Mouse (Mus musculus) layer of hippocampus, postnatal 14 days (tissue): ENCODE results near the gene Zfp619. TPM values are rescaled to one million over a fixed set of nuclear protein-coding genes. Genes with fewer than 3 reads are reported as not detected.
A peak's percentile ranks its signal among the peaks of the same experiment; 100 is the strongest.
"Not testable (repeated sequence)": the region's sequence is repeated elsewhere in the genome, so short reads cannot be mapped to it uniquely, and the experiment has no call there.

Experiments used
- DNase-seq, 2 experiments: peaks; one replicate each; pipeline ENCODE4 v3.0.0; 2021 to 2022; ENCODE audit warnings: low spot score in 2 of 2, mixed read lengths in 1 of 2
- long read RNA-seq, 2 experiments: library from polyadenylated mRNA; stranded (forward); transcript quantifications; one replicate each; pipeline ENCODE4 v2.0.0; 2021
- total RNA-seq, 2 experiments: library from RNA; stranded (reverse); gene quantifications; 2 replicates each; pipeline ENCODE4 v1.2.3; 2021

Gene Zfp619
- total RNA-seq = 1 to 10 TPM; 3.7 to 4.0 TPM
- long read RNA-seq, experiment 1, full-length matches to known transcripts = 1 of 1 reads
- long read RNA-seq, experiment 1, partial matches to known transcripts = 0 of 1 reads
- long read RNA-seq, experiment 1, other reads (novel, unspliced or antisense) = 0 of 1 reads
- long read RNA-seq, experiment 2, full-length matches to known transcripts = 1 of 1 reads
- long read RNA-seq, experiment 2, partial matches to known transcripts = 0 of 1 reads
- long read RNA-seq, experiment 2, other reads (novel, unspliced or antisense) = 0 of 1 reads

- peak; percentile 94 to 98 for DNase-seq
These were observed at the start of gene Zfp619 for GRCm38 (mm10) chr7:39517616-39518177. TSS of gene Zfp619 (plus strand) at chr7:39517766.

GRCm38 (mm10) chr7:39479013-39479412 lies 38.6 kb upstream of the Zfp619 start:
- DNase-seq = no peak

GRCm38 (mm10) chr7:39484384-39484783 lies 33.2 kb upstream of the Zfp619 start:
- no peak for DNase-seq

GRCm38 (mm10) chr7:39487159-39487853 lies 30.3 kb upstream of the Zfp619 start:
- peak; percentile 14 to 25 for DNase-seq

DNA sequence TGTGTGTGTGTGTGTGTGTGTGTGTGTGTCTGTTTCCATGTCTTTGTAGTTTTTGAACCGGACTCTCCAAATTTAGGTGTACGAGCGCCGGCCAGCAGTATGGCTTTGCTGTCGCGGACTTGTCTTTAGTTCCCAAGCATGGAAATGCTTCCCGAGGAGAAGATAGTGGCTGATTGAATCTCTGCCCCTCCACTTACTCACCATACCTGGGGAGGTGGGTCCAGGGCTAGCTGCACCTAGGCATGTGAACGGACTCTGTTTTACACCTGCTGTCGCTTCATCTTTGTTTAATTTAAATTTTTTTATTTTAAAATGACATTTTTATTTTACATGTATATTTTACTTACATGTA lies 29.7 kb upstream of the Zfp619 start:
- no peak for DNase-seq

DNA sequence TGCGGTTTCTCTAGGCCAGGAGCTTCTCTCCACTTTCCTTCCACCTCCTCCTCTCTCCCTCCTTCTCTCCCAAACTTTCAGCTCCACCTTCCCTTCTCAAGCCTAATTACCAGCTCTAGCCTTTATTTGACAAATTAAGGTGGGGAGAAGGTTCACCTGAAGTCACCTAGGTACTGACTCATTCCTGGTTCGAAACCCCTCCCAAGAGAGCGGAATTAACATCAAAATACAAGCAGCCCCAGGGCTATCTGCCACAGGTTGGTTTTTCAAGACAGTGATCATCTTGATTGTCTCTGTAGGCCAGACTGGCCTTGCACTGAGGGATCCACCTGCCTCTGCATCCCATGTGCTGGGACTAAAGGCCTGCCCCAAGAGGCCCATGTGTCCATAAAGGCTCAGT lies 22.9 kb upstream of the Zfp619 start:
- no peak for DNase-seq

DNA sequence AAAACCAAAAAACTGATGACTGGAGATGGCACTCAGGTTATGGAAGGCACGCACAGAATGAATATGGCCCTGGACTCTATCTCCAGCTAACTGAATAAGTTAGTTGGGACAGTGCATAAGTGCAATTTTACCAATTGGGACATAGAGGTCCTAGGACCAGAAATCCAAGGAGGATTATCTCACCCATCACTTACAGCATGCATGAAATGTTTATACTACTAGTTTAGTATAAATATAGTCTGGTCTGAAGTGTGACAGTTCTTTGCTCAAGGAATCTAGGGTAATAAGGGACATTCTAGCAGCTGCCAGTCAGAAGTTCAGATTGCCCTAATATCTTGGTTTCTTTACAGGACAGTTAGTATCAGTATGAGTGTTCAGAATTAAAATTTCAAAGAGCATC lies 13.5 kb upstream of the Zfp619 start:
- DNase-seq = no peak

DNA sequence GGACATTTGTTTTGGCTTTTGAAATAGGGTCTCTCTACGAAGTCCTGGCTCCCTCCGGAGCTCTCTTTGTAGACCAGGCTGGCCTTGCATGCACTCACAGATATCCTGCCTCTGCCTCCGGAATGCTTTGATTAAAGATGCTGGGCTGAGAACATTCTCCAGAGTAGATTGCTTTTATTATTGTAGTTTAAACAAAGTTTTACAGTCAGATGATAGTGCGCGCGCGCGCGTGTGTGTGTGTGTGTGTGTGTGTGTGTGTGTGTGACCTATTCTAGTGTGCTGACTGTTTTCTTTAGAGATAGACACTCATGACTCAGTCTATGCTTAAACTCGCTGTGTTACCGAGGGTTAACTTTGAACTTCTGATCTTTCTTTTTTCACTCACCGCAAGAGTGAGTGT lies 796 bp downstream of the Zfp619 start:
- peak; percentile 3 to 8 for DNase-seq

GRCm38 (mm10) chr7:39523703-39524424 lies 6.3 kb downstream of the Zfp619 start:
- no peak for DNase-seq

DNA sequence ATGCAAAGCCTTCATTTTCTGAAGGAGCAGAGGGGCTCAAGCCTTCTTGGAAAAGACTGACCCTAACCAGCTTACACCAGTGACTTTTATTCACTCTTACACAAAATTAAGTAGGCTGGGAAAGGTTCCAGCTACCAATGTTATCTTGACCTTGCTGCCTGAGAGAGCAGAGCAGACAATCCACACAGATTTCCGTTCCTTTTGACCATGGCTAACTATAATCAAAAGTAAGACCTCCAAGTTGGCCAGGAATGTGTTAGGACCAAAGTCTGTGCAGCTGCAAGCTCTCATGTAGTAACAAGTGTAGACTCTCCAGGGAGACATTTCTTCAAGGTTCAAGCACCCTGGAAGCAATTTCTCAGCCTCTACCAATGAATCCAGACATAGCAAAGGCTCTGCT lies 25.6 kb downstream of the Zfp619 start:
- DNase-seq = no peak

- peak; percentile 41 to 71 for DNase-seq
These were observed 26.9 kb downstream of the Zfp619 start for GRCm38 (mm10) chr7:39544242-39545111.

- no peak for DNase-seq
These were observed 27.6 kb downstream of the Zfp619 start for GRCm38 (mm10) chr7:39545134-39545533.

DNA sequence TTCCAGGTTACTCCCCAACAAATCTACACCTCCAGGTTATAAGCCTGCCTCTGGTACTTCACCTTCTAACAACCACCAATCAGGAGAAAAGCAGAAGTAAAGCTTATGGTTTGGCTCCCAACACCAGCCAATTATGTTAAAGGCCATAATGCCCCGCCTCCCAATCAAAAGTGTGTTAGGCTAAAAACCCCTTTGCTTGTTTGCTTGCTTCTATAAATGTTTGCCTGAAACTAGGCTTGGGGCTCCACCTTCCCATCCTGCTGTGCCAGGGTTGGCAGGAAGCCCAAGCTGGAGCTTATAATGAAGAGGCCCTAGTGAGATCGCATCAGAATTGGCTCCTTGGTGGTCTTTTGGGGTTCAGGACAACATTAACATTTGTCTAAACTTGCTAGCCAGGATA lies 31.8 kb downstream of the Zfp619 start:
- peak in 1 of 2 experiments; percentile 13 for DNase-seq

DNA sequence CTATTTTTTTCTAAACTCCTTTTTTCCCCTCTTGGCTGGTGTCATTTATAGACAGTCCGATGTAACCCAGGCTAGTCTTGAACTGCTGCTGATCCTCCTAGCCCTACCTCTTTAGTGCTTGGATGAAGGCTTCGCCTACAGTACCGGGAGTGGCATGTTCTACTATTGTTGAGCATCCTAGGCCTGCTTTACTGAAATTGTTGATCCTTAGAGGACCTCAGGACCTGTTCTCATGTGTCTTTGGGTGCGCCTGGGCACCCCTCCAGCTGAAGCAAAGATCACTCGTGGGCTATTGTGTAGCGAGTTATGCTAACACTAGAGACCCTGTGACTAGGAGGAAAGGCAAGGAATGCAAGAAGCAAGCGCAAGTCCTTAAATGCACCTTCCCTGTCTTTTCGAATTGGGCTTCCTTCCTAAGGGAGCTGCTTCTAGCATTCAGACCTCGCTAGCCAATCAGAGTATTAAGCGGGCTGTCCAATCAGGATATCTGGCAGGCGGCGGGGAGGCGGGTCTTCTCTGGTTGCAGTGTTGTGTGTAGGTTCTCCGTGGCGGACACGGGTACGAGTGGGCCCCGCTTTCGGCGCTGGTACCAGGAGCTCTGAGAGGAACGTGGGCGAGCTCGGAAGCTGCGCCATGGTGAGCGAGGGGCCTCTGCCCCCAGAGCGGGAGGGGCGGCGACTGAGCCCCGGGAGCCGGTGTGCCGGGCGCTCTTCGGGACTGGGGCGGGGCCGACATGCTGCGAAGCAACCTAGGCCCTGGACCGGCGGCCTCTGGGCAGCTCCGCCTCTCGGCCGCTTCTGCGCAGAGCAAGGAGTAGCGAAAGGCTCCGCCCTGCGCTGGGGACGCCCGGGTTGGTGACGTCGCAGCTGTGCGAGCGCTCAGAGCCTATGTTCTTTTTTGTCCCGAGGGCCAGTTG lies 34.7 kb downstream of the Zfp619 start:
- DNase-seq = peak; percentile 97

- no peak for DNase-seq
These were observed 35.4 kb downstream of the Zfp619 start for GRCm38 (mm10) chr7:39552993-39553392.

DNA sequence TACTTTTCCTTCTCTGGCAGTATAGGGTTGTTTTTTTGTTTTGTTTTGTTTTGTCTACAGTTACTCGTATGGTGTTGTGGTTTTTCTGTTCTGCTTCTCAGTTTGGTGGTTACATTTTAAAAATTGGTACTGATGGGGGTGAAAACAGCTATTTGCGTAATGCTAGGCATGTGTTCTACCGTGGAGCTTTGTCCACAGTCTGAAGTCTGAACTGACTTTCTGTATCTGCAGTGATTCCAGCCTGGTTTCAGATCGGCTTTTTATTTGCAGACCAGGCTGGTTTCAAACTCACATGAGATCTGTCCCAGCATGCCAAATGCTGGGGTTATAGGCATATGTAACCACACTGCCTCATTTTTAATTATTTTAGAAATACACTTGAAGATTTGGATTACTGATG lies 36.3 kb downstream of the Zfp619 start:
- DNase-seq = no peak

GRCm38 (mm10) chr7:39580066-39580465 lies 62.5 kb downstream of the Zfp619 start:
- no peak for DNase-seq

GRCm38 (mm10) chr7:39580601-39581000 lies 63.0 kb downstream of the Zfp619 start:
- DNase-seq = no peak

- not testable (repeated sequence) for DNase-seq
These were observed 69.3 kb downstream of the Zfp619 start for GRCm38 (mm10) chr7:39586834-39587233.

GRCm38 (mm10) chr7:39588037-39588436 lies 70.5 kb downstream of the Zfp619 start:
- DNase-seq = no peak
